Mouse (Mus musculus): ENCODE measurements at regions not wholly inside any gene's neighbourhood (a gene's known extent, or its start where the extent isn't known, plus 50 kb on each side); places are given as distances from the start of the nearest gene placed in this dataset.

DNA sequence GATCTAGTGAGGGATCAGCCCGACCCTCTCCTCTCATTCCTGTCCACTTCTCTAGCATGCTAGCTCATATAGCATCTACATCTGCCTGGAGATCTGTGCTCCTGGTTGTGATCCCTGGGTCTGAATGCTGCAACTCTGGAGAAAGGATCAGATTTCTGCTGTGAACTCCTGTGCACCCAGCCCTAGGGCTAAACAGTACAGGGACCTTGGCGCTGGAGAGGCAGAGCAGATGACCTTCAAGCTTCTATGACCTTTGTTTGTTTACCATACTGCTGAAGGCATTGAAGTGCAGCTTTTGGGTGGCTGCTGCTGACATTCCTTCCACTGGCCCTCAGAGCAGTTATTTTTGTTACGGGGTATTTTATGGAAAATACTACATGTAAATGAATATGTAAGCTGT is 337.4 kb downstream of the Lmx1a start:
- Histone ChIP-seq H3K9me3 (ENCODE audit: control insufficient read depth, low read length) (no peaks in the 10 kb centered on the region), H3K27ac (ENCODE audit: low read depth, low read length) (no peak overlapping the region), H3K4me1 (ENCODE audit: control insufficient read depth, insufficient read depth, low read length) (no peaks in the 10 kb centered on the region), H3K27me3 (ENCODE audit: control insufficient read depth, insufficient read depth, low read length) (no peaks in the 10 kb centered on the region), H3K4me2 (no peak overlapping the region), H3K36me3 (ENCODE audit: control insufficient read depth, insufficient read depth, low read length) (no peaks in the 10 kb centered on the region), H3K4me3 (ENCODE audit: low read depth, low read length) (no peak overlapping the region), H3K9ac (ENCODE audit: low read length) (no peak overlapping the region)
- DNase-seq (ENCODE audit: low spot score, missing footprints): no peak
- no peak for ATAC-seq (ENCODE audit: low FRiP score)
- 79% methylated on average over 3 of the region's 3 CpGs for WGBS

DNA sequence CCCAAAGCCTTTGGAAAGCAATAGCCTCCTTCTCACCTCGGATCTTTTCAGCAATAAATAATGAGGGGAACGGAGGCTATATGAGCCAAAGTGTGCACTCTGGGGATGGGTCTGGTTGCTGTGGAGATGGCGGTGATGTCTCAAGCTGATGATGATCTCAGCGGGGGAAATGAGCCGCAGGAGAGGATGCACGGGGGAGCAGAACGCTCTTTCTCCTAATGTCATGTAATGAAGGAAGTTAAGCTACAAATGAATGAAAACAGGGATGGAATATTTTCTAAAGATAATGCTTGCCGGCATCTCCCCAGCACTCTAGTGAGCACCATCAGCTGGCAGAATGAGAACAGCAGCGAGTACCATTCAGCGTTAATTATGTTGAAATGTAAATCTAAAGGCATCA is 355.7 kb downstream of the Lmx1a start:
- no peak overlapping the region for H3K27ac ChIP-seq (ENCODE audit: low read depth, low read length)
- H3K36me3 ChIP-seq (ENCODE audit: control insufficient read depth, insufficient read depth, low read length): no peaks in the 10 kb centered on the region
- WGBS: 67% methylated on average over 10 of the region's 10 CpGs
- no peaks in the 10 kb centered on the region for H3K9me3 ChIP-seq (ENCODE audit: control insufficient read depth, low read length)
- no peak overlapping the region for H3K4me2 ChIP-seq
- no peak overlapping the region for H3K4me3 ChIP-seq (ENCODE audit: low read depth, low read length)
- no peak overlapping the region for H3K9ac ChIP-seq (ENCODE audit: low read length)
- no peaks in the 10 kb centered on the region for H3K4me1 ChIP-seq (ENCODE audit: control insufficient read depth, insufficient read depth, low read length)
- ATAC-seq (ENCODE audit: low FRiP score) (no peak), DNase-seq (ENCODE audit: low spot score, missing footprints) (no peak)
- no peaks in the 10 kb centered on the region for H3K27me3 ChIP-seq (ENCODE audit: control insufficient read depth, insufficient read depth, low read length)

DNA sequence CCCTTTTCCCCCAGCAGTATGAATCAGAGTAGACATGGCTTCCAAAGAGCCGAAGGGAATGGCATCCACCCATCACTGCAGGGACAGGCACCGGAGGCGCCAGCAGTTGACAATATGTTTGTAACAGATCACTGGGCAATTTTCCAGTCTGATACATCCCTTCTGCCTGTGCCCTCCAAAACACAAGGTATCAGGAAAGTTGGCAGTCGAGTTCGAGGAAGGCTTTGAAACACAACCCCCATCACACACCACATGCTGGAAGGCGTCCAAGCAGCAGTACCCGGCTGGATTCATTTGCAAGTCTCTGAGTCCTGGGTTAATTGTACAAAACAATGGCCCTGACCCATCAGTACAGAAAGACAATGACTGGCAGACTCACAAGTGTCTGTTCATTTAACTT is 357.3 kb downstream of the Lmx1a start:
- no peak overlapping the region for H3K4me3 ChIP-seq (ENCODE audit: low read depth, low read length)
- 83% methylated on average over 7 of the region's 7 CpGs for WGBS
- no peak for DNase-seq (ENCODE audit: low spot score, missing footprints)
- H3K4me1 ChIP-seq (ENCODE audit: control insufficient read depth, insufficient read depth, low read length): no peaks in the 10 kb centered on the region
- H3K27ac ChIP-seq (ENCODE audit: low read depth, low read length): no peak overlapping the region
- H3K27me3 ChIP-seq (ENCODE audit: control insufficient read depth, insufficient read depth, low read length): no peaks in the 10 kb centered on the region
- no peaks in the 10 kb centered on the region for H3K36me3 ChIP-seq (ENCODE audit: control insufficient read depth, insufficient read depth, low read length)
- no peak overlapping the region for H3K9ac ChIP-seq (ENCODE audit: low read length)
- no peak overlapping the region for H3K4me2 ChIP-seq
- no peak for ATAC-seq (ENCODE audit: low FRiP score)
- H3K9me3 ChIP-seq (ENCODE audit: control insufficient read depth, low read length): no peaks in the 10 kb centered on the region

DNA sequence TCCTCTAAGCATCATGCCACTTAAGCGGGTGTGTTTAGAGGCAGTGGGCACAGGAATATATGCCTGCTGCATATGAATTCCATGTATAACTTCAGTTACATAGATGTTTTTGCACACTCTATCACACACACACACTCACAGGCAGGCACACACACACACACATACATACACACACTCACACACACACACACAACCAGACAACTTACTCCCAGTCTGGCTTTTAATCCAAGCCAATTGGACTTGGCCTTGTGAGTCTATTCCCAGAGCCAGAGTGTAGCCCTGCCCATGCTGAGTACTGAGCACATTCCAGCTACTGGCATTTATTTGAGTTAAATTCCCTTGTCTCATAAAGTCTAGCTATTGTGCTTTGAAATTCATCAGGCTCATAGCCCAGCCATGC is 357.7 kb downstream of the Lmx1a start:
- no peak overlapping the region for H3K27ac ChIP-seq (ENCODE audit: low read depth, low read length)
- no peak overlapping the region for H3K4me3 ChIP-seq (ENCODE audit: low read depth, low read length)
- DNase-seq (ENCODE audit: low spot score, missing footprints) (no peak), ATAC-seq (ENCODE audit: low FRiP score) (no peak)
- H3K9me3 ChIP-seq (ENCODE audit: control insufficient read depth, low read length): no peaks in the 10 kb centered on the region
- H3K4me2 ChIP-seq: no peak overlapping the region
- H3K27me3 ChIP-seq (ENCODE audit: control insufficient read depth, insufficient read depth, low read length): no peaks in the 10 kb centered on the region
- no peak overlapping the region for H3K9ac ChIP-seq (ENCODE audit: low read length)
- H3K36me3 ChIP-seq (ENCODE audit: control insufficient read depth, insufficient read depth, low read length): no peaks in the 10 kb centered on the region
- WGBS: 95% methylated on average over 1 of the region's 1 CpGs
- no peaks in the 10 kb centered on the region for H3K4me1 ChIP-seq (ENCODE audit: control insufficient read depth, insufficient read depth, low read length)

DNA sequence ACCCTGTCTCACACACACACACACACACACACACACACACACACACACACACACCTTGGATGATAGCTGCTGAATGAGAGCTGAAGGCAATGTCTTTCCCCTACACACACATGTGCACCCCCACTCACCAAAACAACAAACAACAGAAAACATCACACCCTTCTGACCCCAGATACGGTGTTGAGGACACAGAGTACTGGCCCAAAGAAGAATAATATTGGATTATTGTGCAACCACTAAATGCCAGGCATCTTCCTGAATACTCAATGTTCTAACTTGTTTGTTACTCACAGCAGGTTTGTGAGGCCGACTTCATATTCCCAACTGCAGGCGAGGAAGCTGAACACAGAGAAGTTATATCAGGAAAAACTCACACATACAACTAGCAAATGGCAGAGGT is 360.9 kb downstream of the Lmx1a start:
- H3K4me2 ChIP-seq: no peak overlapping the region
- no peaks in the 10 kb centered on the region for H3K27me3 ChIP-seq (ENCODE audit: control insufficient read depth, insufficient read depth, low read length)
- H3K9ac ChIP-seq (ENCODE audit: low read length): no peak overlapping the region

DNA sequence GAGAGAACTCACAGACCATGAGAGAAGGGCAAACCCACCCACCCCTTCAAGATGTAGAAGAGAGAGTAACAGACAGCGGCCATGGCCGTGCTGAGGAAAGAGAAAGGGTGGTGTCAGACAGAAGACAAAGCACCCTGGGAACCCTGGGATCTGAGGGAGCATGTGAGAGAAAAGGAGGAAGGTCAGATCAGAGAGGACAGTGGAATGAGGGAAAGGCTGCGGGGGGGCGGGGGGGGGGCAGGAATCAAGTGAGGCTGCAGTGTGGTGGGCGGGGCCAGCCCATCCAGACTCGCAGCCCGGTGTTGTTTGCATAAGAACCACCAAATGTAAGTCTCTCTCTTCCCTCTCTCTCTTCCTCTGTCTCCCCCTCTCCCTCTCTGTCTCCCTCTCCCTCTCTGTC is 367.4 kb downstream of the Lmx1a start:
- ATAC-seq (ENCODE audit: low FRiP score): peak; percentile 70
- Histone ChIP-seq H3K4me1 (ENCODE audit: control insufficient read depth, insufficient read depth, low read length) (peaks cover 5% of the 10 kb centered on the region), H3K4me2 (peak overlapping the region; percentile 22; the same call in 1 of the 2 replicates), H3K4me3 (ENCODE audit: low read depth, low read length) (no peak overlapping the region), H3K36me3 (ENCODE audit: control insufficient read depth, insufficient read depth, low read length) (no peaks in the 10 kb centered on the region), H3K9me3 (ENCODE audit: control insufficient read depth, low read length) (no peaks in the 10 kb centered on the region), H3K27ac (ENCODE audit: low read depth, low read length) (no peak overlapping the region), H3K9ac (ENCODE audit: low read length) (no peak overlapping the region), H3K27me3 (ENCODE audit: control insufficient read depth, insufficient read depth, low read length) (no peaks in the 10 kb centered on the region)
- WGBS: 5% methylated on average over 7 of the region's 7 CpGs
- DNase-seq (ENCODE audit: low spot score, missing footprints): peak; percentile 84

More for the DNA sequence above, 360.9 kb downstream of the Lmx1a start:
- H3K4me3 ChIP-seq (ENCODE audit: low read depth, low read length): no peak overlapping the region
- DNase-seq (ENCODE audit: low spot score, missing footprints) (no peak), ATAC-seq (ENCODE audit: low FRiP score) (no peak)
- H3K36me3 ChIP-seq (ENCODE audit: control insufficient read depth, insufficient read depth, low read length): no peaks in the 10 kb centered on the region
- WGBS: 93% methylated on average over 3 of the region's 3 CpGs
- H3K9me3 ChIP-seq (ENCODE audit: control insufficient read depth, low read length): no peaks in the 10 kb centered on the region
- H3K4me1 ChIP-seq (ENCODE audit: control insufficient read depth, insufficient read depth, low read length): no peaks in the 10 kb centered on the region
- no peak overlapping the region for H3K27ac ChIP-seq (ENCODE audit: low read depth, low read length)

DNA sequence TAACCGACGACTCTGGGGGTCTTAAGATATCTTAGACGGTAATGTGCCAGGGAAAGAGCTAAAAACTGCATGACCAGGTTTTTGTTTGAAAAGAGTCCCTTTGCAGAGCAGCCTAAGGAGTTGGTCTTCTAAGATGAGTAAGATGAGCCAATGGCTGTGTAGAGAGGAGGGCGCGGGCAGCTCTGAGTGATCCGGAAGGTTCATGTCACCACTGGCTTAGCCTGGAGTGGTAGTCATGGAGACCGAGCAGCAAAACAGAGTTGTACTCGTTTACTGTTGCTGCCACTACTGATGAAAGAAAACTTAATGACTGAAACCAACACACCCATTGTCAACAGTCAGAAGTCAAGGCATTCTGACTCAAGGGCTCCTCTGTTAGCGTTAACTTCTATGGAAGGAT is 368.4 kb downstream of the Lmx1a start:
- Histone ChIP-seq H3K36me3 (ENCODE audit: control insufficient read depth, insufficient read depth, low read length) (no peaks in the 10 kb centered on the region), H3K9me3 (ENCODE audit: control insufficient read depth, low read length) (no peaks in the 10 kb centered on the region), H3K4me1 (ENCODE audit: control insufficient read depth, insufficient read depth, low read length) (peaks cover 5% of the 10 kb centered on the region), H3K27me3 (ENCODE audit: control insufficient read depth, insufficient read depth, low read length) (no peaks in the 10 kb centered on the region), H3K4me3 (ENCODE audit: low read depth, low read length) (no peak overlapping the region), H3K27ac (ENCODE audit: low read depth, low read length) (no peak overlapping the region), H3K4me2 (no peak overlapping the region), H3K9ac (ENCODE audit: low read length) (no peak overlapping the region)
- 74% methylated on average over 9 of the region's 9 CpGs for WGBS
- DNase-seq (ENCODE audit: low spot score, missing footprints) (peak; percentile 81), ATAC-seq (ENCODE audit: low FRiP score) (no peak)

DNA sequence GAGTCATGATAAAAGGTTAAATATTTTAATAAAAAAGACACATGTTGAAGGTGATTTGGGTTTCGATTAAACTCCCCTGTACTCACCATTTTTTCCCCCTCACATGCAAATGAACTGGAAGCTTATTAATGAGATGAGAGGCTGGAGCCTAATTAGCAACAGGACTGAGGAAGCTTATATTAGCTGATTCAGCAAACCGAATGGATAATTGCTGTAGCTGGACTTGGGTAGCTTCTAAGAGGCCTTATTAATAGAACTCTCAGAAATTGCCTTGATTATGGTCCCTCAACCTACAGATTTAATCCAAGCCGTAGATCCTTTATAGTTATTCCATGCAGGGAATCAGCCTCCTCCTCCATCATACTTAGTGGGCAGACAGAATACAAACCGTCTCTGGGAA is 369.7 kb downstream of the Lmx1a start:
- Histone ChIP-seq H3K36me3 (ENCODE audit: control insufficient read depth, insufficient read depth, low read length) (no peaks in the 10 kb centered on the region), H3K4me3 (ENCODE audit: low read depth, low read length) (no peak overlapping the region), H3K9ac (ENCODE audit: low read length) (no peak overlapping the region), H3K27ac (ENCODE audit: low read depth, low read length) (no peak overlapping the region), H3K4me2 (no peak overlapping the region), H3K9me3 (ENCODE audit: control insufficient read depth, low read length) (no peaks in the 10 kb centered on the region), H3K27me3 (ENCODE audit: control insufficient read depth, insufficient read depth, low read length) (no peaks in the 10 kb centered on the region), H3K4me1 (ENCODE audit: control insufficient read depth, insufficient read depth, low read length) (peaks cover 5% of the 10 kb centered on the region)
- ATAC-seq (ENCODE audit: low FRiP score): no peak
- no peak for DNase-seq (ENCODE audit: low spot score, missing footprints)
- WGBS: 86% methylated on average over 4 of the region's 4 CpGs

DNA sequence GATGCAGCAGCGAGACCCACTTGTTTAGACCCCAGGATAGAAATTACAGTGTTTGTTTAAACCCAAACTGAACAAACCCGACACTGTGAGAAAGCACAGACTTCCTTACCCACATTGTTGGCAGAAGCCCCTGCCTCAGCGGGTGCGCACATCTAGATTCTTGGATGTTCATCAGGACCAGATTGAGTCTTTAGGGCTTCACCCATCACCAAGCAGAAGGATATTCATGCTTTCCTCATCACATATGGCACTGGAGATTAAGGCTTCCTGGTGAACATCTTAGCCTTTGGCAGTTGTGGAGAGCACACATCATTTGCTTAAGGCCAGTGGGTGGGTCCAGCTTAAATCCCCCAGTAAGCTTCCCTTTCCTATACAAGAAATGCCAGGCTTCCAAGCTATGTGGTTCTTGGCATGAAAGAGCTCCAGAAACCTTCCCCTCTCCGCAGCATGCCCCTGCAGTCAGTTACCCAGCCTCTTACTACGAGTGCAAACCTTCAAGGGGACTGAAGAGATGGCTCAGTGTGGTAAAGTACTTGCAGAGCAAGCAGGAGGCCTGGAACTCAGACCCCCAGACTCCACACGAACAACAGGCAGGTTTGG is 367.9 kb downstream of the Pbx1 start:
- DNase-seq (ENCODE audit: low spot score, missing footprints) (peak; percentile 49), ATAC-seq (ENCODE audit: low FRiP score) (no peak)
- Histone ChIP-seq H3K27ac (ENCODE audit: low read depth, low read length) (no peak overlapping the region), H3K9me3 (ENCODE audit: control insufficient read depth, low read length) (no peaks in the 10 kb centered on the region), H3K36me3 (ENCODE audit: control insufficient read depth, insufficient read depth, low read length) (no peaks in the 10 kb centered on the region), H3K9ac (ENCODE audit: low read length) (no peak overlapping the region), H3K4me1 (ENCODE audit: control insufficient read depth, insufficient read depth, low read length) (no peaks in the 10 kb centered on the region), H3K4me3 (ENCODE audit: low read depth, low read length) (no peak overlapping the region), H3K27me3 (ENCODE audit: control insufficient read depth, insufficient read depth, low read length) (no peaks in the 10 kb centered on the region), H3K4me2 (no peak overlapping the region)
- WGBS: 79% methylated on average over 7 of the region's 7 CpGs

Measured in midbrain, embryonic 11.5 days (tissue).